Comparison of ENCODE assay signal across 7 mouse cellular contexts in the genomic region with DNA sequence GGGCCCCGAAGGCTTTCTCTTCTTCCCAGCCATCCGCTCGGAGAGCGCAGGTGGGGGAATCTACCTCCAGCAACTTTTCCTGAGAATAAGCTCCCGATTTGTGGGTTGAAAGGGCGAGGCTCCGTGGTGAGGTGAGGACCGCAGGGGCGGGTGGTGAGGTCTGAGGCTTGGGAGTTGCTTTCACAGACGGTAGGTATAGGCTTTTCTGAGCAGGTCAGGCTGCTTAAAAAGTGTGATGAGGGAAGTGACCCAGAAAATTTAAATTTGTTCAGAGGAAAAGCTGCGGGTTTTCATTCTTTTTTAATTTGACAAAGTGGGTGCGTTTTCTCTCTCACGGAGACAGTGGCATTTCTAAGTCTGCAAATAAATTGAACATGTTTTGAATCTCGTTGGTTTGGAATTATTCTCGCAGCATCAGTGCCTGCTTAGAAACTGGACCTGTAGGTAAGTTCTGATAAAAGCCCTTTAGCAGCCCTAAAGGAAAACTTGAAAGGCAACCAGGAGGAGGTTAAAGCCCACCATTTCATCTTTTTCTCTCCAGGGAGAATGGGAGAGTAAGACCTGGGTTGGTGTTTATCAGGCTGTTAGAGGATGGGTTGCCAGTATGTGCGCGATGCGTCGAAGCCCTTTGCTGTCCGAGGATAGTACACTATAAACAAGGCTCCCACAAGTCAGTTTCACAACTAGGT. TPM values are rescaled to one million over a fixed set of nuclear protein-coding genes. Genes with fewer than 3 reads are reported as not detected.
A peak's percentile ranks its signal among the peaks of the same experiment; 100 is the strongest.
DNase-seq lines count a peak whose midpoint lies in the region; ATAC-seq lines count a peak whose summit lies in the region.

No protein-coding gene starts in this region.

- no peaks in the 10 kb centered on the region for H3K36me3 ChIP-seq in liver, embryonic 11.5 days (ENCODE audit: control insufficient read depth, insufficient read depth, low read length)
- no peaks in the 10 kb centered on the region for H3K36me3 ChIP-seq in forebrain, embryonic 12.5 days (replicated peaks)
- H3K36me3 ChIP-seq in limb, embryonic 11.5 days (ENCODE audit: control insufficient read depth, insufficient read depth, low read length): no peaks in the 10 kb centered on the region
- no peaks in the 10 kb centered on the region for H3K36me3 ChIP-seq in neural tube, embryonic 15.5 days

- no peak for DNase-seq in liver, embryonic 11.5 days (ENCODE audit: low spot score)
- no peak for DNase-seq in liver
- no peak for DNase-seq in limb, embryonic 11.5 days (ENCODE audit: low spot score)

- no peak overlapping the region for H3K9ac ChIP-seq in liver, embryonic 11.5 days (ENCODE audit: low read depth, low read length)
- no peak overlapping the region for H3K9ac ChIP-seq in forebrain, embryonic 12.5 days
- no peak overlapping the region for H3K9ac ChIP-seq in limb, embryonic 11.5 days (ENCODE audit: low read length)
- peak overlapping the region; percentile 45 for H3K9ac ChIP-seq in neural tube, embryonic 15.5 days (replicated peaks)

- peak overlapping the region; percentile 74 for H3K4me2 ChIP-seq in liver, embryonic 11.5 days
- H3K4me2 ChIP-seq in forebrain, embryonic 12.5 days: peak overlapping the region; percentile 96
- H3K4me2 ChIP-seq in limb, embryonic 11.5 days (ENCODE audit: low read depth, severe bottlenecking): peak overlapping the region; percentile 95
- peak overlapping the region; percentile 97 for H3K4me2 ChIP-seq in neural tube, embryonic 15.5 days

- peak overlapping the region; percentile 55 for H3K4me3 ChIP-seq in liver, embryonic 11.5 days (ENCODE audit: low read depth, low read length)
- H3K4me3 ChIP-seq in forebrain, embryonic 12.5 days (replicated peaks): peak overlapping the region; percentile 65
- H3K4me3 ChIP-seq in limb, embryonic 11.5 days (ENCODE audit: low read depth, low read length): peak overlapping the region; percentile 49
- H3K4me3 ChIP-seq in neural tube, embryonic 15.5 days (replicated peaks): peak overlapping the region; percentile 64

- 20% methylated on average over 20 of the region's 20 CpGs for WGBS in liver, embryonic 11.5 days
- WGBS in forebrain, embryonic 12.5 days: 19% methylated on average over 20 of the region's 20 CpGs
- 21% methylated on average over 20 of the region's 20 CpGs for WGBS in limb, embryonic 11.5 days
- WGBS in neural tube, embryonic 15.5 days: 17% methylated on average over 20 of the region's 20 CpGs

- peaks cover 41% of the 10 kb centered on the region for H3K27me3 ChIP-seq in liver, embryonic 11.5 days (replicated peaks; ENCODE audit: control insufficient read depth, insufficient read depth, low read length)
- peaks cover 52% of the 10 kb centered on the region for H3K27me3 ChIP-seq in forebrain, embryonic 12.5 days
- peaks cover 44% of the 10 kb centered on the region for H3K27me3 ChIP-seq in limb, embryonic 11.5 days (ENCODE audit: control insufficient read depth, insufficient read depth, low read length)
- H3K27me3 ChIP-seq in neural tube, embryonic 15.5 days (replicated peaks): peaks cover 47% of the 10 kb centered on the region

- H3K4me1 ChIP-seq in liver, embryonic 11.5 days (replicated peaks; ENCODE audit: control insufficient read depth, insufficient read depth, low read length): no peaks in the 10 kb centered on the region; the same call in 1 of the 2 replicates
- peaks cover 13% of the 10 kb centered on the region for H3K4me1 ChIP-seq in forebrain, embryonic 12.5 days
- H3K4me1 ChIP-seq in limb, embryonic 11.5 days (ENCODE audit: control insufficient read depth, insufficient read depth, low read length): no peaks in the 10 kb centered on the region
- peaks cover 25% of the 10 kb centered on the region for H3K4me1 ChIP-seq in neural tube, embryonic 15.5 days

- no peak for ATAC-seq in liver, embryonic 11.5 days (replicated peaks; ENCODE audit: low FRiP score)
- ATAC-seq in forebrain, embryonic 12.5 days (ENCODE audit: low FRiP score): no peak
- ATAC-seq in limb, embryonic 11.5 days (ENCODE audit: insufficient number of reproducible peaks, low FRiP score, low TSS enrichment, low read depth): no peak
- ATAC-seq in neural tube, embryonic 15.5 days (ENCODE audit: low FRiP score): 0 out of 2 replicates have a peak, but pooled peaks have one; percentile 11
- no peak for ATAC-seq in granulocyte monocyte progenitor cell, adult 5-6 weeks (replicated peaks; ENCODE audit: poor library complexity, severe bottlenecking)
- no peak for ATAC-seq in inflammation-experienced regulatory T-cells, adult 6 months

- no peak overlapping the region for H3K27ac ChIP-seq in liver, embryonic 11.5 days (ENCODE audit: low read depth, low read length)
- no peak overlapping the region for H3K27ac ChIP-seq in forebrain, embryonic 12.5 days
- H3K27ac ChIP-seq in limb, embryonic 11.5 days (replicated peaks; ENCODE audit: low read depth, low read length): no peak overlapping the region
- H3K27ac ChIP-seq in neural tube, embryonic 15.5 days (replicated peaks): no peak overlapping the region

- H3K9me3 ChIP-seq in liver, embryonic 11.5 days (ENCODE audit: control insufficient read depth, low read length): no peaks in the 10 kb centered on the region
- H3K9me3 ChIP-seq in forebrain, embryonic 12.5 days: no peaks in the 10 kb centered on the region
- no peaks in the 10 kb centered on the region for H3K9me3 ChIP-seq in limb, embryonic 11.5 days (ENCODE audit: control insufficient read depth, low read length)
- no peaks in the 10 kb centered on the region for H3K9me3 ChIP-seq in neural tube, embryonic 15.5 days (replicated peaks)

RNA-seq across cellular contexts. Expression of a gene that starts 29.7 kb away (rescaled TPM):
- 0.35 and 1.0 TPM in 2 replicates for polyA plus RNA-seq in liver, embryonic 11.5 days (2014; fragmentation: Nextera tagmentation; extraction: Ambion mirVana)
- 1.6 and 1.8 TPM in 2 replicates for polyA plus RNA-seq in forebrain, embryonic 12.5 days (2016; fragmentation: Nextera tagmentation; extraction: Ambion mirVana)
- 0.25 and 0.41 TPM in 2 replicates for polyA plus RNA-seq in limb, embryonic 11.5 days (2014; fragmentation: Nextera tagmentation; extraction: Ambion mirVana)
- 7.1 and 7.3 TPM in 2 replicates for polyA plus RNA-seq in neural tube, embryonic 15.5 days (2015; fragmentation: Nextera tagmentation; extraction: Ambion mirVana)
- not detected in 2 replicates for total RNA-seq in granulocyte monocyte progenitor cell, adult 5-6 weeks (2014; fragmentation: Nextera tagmentation)
- total RNA-seq in granulocyte monocyte progenitor cell, adult 5-6 weeks (2017): not detected in 2 replicates
- polyA plus RNA-seq in inflammation-experienced regulatory T-cells, adult 6 months (2017; shearing (Covaris generic)): not detected
